Mouse (Mus musculus) liver, embryonic 13.5 days (tissue): Measurements from ENCODE around the gene Slc25a26. TPM values are rescaled to one million over a fixed set of nuclear protein-coding genes. Genes with fewer than 3 reads are reported as not detected.
"Not testable (repeated sequence)": the region's sequence is repeated elsewhere in the genome, so short reads cannot be mapped to it uniquely, and the experiment has no call there.

Experiments used
- ATAC-seq: fragments of 200-750 bp; cut with Nextera tagmentation; 2 replicates; pipeline ENCODE4 v1.8.0; 2017; ENCODE audit warnings: low read depth, mild to moderate bottlenecking, moderate number of reproducible peaks, moderate library complexity
- DNase-seq: peaks from one replicate; pipeline ENCODE4 v3.0.0; 2022
- H3K27ac ChIP-seq: fragments of 300-500 bp; sonication (generic); 2 replicates; pipeline ENCODE4 v1.5.1; 2015; ENCODE audit warnings: moderate library complexity, mild to moderate bottlenecking, inconsistent platforms
- H3K27me3 ChIP-seq: fragments of 300-500 bp; sonication (generic); 2 replicates; pipeline ENCODE4 v1.6.1; 2015; ENCODE audit warnings: mild to moderate bottlenecking, inconsistent platforms
- H3K36me3 ChIP-seq: fragments of 300-500 bp; sonication (generic); 2 replicates; pipeline ENCODE4 v1.6.1; 2015; ENCODE audit warnings: mild to moderate bottlenecking, inconsistent platforms
- H3K4me1 ChIP-seq: fragments of 300-500 bp; sonication (generic); replicated peaks from 2 replicates; pipeline ENCODE4 v1.6.1; 2015; ENCODE audit warnings: inconsistent platforms
- H3K4me2 ChIP-seq: fragments of 300-500 bp; sonication (generic); 2 replicates; pipeline ENCODE4 v1.6.1; 2015; ENCODE audit warnings: inconsistent platforms, mild to moderate bottlenecking, moderate library complexity
- H3K4me3 ChIP-seq: fragments of 300-500 bp; sonication (generic); replicated peaks from 2 replicates; pipeline ENCODE4 v1.5.1; 2015; ENCODE audit warnings: mild to moderate bottlenecking, inconsistent platforms
- H3K9ac ChIP-seq: fragments of 300-500 bp; sonication (generic); 2 replicates; pipeline ENCODE4 v1.6.1; 2015; ENCODE audit warnings: mild to moderate bottlenecking, inconsistent platforms
- H3K9me3 ChIP-seq: fragments of 300-500 bp; sonication (generic); replicated peaks from 2 replicates; pipeline ENCODE4 v1.6.1; 2016; ENCODE audit warnings: inconsistent platforms
- WGBS: fragments of 180-500 bp; shearing (Covaris S2); methylation state at CpG from one replicate; pipeline ENCODE4 v1.1.7; 2015; ENCODE audit not compliant: insufficient replicate concordance; 5-methylcytosine and 5-hydroxymethylcytosine counted together
- polyA plus RNA-seq: library from polyadenylated mRNA; unstranded; fragments of >200 nt; fragmentation: Nextera tagmentation; extraction: Ambion mirVana; gene quantifications from 2 replicates; pipeline ENCODE4 v1.2.1, GENCODE M21; 2015

The Slc25a26 gene
- polyA plus RNA-seq, 1 experiment from 2014 or later = 3.5 TPM

DNA sequence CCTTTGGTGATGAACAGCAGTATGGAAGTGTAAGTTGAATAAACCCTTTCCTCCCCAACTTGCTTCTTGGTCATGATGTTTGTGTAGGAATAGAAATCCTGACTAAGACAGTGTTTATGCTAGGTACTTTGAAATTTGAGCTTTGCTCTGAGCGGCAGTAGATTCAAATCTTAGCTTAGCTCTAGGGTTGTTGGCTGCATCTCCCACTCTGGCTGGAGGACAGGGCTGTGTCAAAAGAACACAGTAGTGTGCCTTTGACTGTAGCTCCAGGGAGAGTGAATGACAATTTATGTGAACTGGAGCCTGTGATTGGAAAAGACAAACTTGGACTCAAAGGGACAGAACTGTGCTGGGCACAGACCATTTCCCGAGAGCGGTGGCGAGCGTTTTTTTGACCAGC is 53.0 kb downstream of the Slc25a26 start:
- no peak for DNase-seq
- no peak for ATAC-seq
- WGBS = 85% methylated on average over 5 of the region's 5 CpGs

DNA sequence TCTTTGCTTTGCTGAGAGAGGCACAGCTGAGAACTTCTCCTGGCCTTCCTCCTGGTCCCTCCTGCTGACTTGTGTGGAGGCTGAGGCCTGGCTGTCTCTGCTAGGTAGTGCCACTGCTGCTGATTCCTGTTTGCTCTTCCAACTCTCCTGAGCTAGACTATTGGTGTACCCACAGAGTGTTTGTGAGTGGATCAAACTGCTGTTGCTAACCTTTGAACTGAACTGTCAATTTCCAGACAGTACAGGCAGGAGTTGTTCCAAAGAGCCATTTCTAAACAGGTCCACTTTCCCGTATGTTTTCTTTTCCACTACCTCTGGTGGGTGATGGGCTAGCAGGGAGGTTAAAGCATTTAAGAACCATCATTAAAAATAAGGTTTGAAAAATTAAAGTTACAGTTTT is 58.5 kb downstream of the Slc25a26 start:
- WGBS = 73% methylated on average over 1 of the region's 1 CpGs
- H3K9ac ChIP-seq, H3K27ac ChIP-seq, DNase-seq, H3K4me3 ChIP-seq, H3K4me2 ChIP-seq, H3K4me1 ChIP-seq, ATAC-seq, H3K9me3 ChIP-seq, H3K36me3 ChIP-seq, H3K27me3 ChIP-seq: not testable (repeated sequence)

More for the DNA sequence above, 53.0 kb downstream of the Slc25a26 start:
- no peak overlapping the region for H3K4me3 ChIP-seq
- H3K27me3 ChIP-seq = no peaks in the 10 kb centered on the region
- H3K36me3 ChIP-seq = no peaks in the 10 kb centered on the region
- H3K4me2 ChIP-seq = no peak overlapping the region
- no peak overlapping the region for H3K9ac ChIP-seq
- H3K9me3 ChIP-seq = no peaks in the 10 kb centered on the region
- no peaks in the 10 kb centered on the region for H3K4me1 ChIP-seq
- no peak overlapping the region for H3K27ac ChIP-seq

DNA sequence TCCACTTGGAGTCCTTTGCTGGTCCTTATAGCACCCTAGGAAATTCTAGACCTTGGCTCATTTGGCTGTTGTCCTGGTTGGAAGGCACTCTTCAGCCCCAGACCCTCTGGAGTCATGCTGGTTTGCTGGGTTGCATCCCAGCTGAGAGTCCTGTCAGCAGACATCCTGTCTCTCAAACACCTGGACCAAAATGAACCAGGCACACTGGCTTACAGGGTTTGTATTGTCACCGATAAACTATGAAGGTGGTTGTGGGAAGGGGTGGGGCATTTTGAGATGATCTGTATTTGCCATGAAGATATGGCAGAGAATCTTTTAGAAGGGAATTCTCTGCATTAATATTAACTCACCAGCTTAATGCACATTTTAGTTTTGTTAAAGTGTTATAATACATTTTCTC is 60.8 kb downstream of the Slc25a26 start:
- H3K9ac ChIP-seq = no peak overlapping the region
- 60% methylated on average over 1 of the region's 1 CpGs for WGBS
- no peak for ATAC-seq
- H3K4me2 ChIP-seq = no peak overlapping the region
- DNase-seq = no peak
- H3K9me3 ChIP-seq = no peaks in the 10 kb centered on the region
- no peak overlapping the region for H3K27ac ChIP-seq
- no peaks in the 10 kb centered on the region for H3K36me3 ChIP-seq
- no peak overlapping the region for H3K4me3 ChIP-seq
- no peaks in the 10 kb centered on the region for H3K27me3 ChIP-seq
- H3K4me1 ChIP-seq = no peaks in the 10 kb centered on the region

DNA sequence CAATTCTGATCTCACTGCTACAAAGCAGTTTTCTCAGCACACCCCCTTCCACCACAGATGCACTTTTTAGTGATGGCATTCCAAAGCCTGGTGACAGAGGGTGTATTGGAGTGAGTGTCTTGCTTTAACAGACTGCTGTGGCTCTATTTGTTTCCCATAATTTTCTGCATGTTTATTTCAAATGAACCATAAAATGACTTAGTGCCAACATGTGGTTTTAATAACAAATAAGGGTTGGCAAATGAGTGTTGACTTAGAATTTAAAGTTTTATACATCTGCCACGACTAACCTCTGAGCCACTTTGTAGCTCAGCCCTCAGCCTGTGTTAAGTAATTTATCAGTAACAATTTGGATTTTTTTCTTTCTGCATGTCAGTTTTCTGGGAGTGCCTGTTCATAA is 61.2 kb downstream of the Slc25a26 start:
- no peaks in the 10 kb centered on the region for H3K4me1 ChIP-seq
- H3K27ac ChIP-seq = no peak overlapping the region
- DNase-seq = no peak
- no peak for ATAC-seq
- H3K36me3 ChIP-seq = no peaks in the 10 kb centered on the region
- H3K9me3 ChIP-seq = no peaks in the 10 kb centered on the region
- no peak overlapping the region for H3K4me3 ChIP-seq
- no peak overlapping the region for H3K9ac ChIP-seq
- 60% methylated on average over 1 of the region's 1 CpGs for WGBS
- H3K4me2 ChIP-seq = no peak overlapping the region
- H3K27me3 ChIP-seq = no peaks in the 10 kb centered on the region

- H3K4me2 ChIP-seq = no peak overlapping the region
- no peaks in the 10 kb centered on the region for H3K4me1 ChIP-seq
- ATAC-seq = no peak
- no peak for DNase-seq
- no peaks in the 10 kb centered on the region for H3K9me3 ChIP-seq
- H3K9ac ChIP-seq = no peak overlapping the region
- no peaks in the 10 kb centered on the region for H3K36me3 ChIP-seq
- no peaks in the 10 kb centered on the region for H3K27me3 ChIP-seq
- H3K4me3 ChIP-seq = no peak overlapping the region
- 57% methylated on average over 8 of the region's 8 CpGs for WGBS
- H3K27ac ChIP-seq = no peak overlapping the region
These were observed 63.2 kb downstream of the Slc25a26 start for GRCm38 (mm10) chr6:94563203-94563940.

- Histone ChIP-seq H3K4me3 (no peak overlapping the region), H3K4me2 (no peak overlapping the region), H3K9ac (no peak overlapping the region), H3K9me3 (no peaks in the 10 kb centered on the region), H3K36me3 (no peaks in the 10 kb centered on the region), H3K4me1 (no peaks in the 10 kb centered on the region), H3K27me3 (no peaks in the 10 kb centered on the region), H3K27ac (no peak overlapping the region)
- DNase-seq = no peak
- ATAC-seq = no peak
- WGBS = 74% methylated on average over 2 of the region's 2 CpGs
These were observed 65.6 kb downstream of the Slc25a26 start for GRCm38 (mm10) chr6:94565766-94566165.

GRCm38 (mm10) chr6:94568040-94568439 is 67.9 kb downstream of the Slc25a26 start:
- Histone ChIP-seq H3K4me1 (no peaks in the 10 kb centered on the region), H3K4me3 (no peak overlapping the region), H3K27ac (no peak overlapping the region), H3K9ac (no peak overlapping the region), H3K27me3 (no peaks in the 10 kb centered on the region), H3K4me2 (no peak overlapping the region), H3K9me3 (no peaks in the 10 kb centered on the region), H3K36me3 (no peaks in the 10 kb centered on the region)
- 60% methylated on average over 2 of the region's 2 CpGs for WGBS
- no peak for DNase-seq
- no peak for ATAC-seq

- Histone ChIP-seq H3K27ac (no peak overlapping the region), H3K4me1 (no peaks in the 10 kb centered on the region), H3K4me3 (no peak overlapping the region), H3K9me3 (no peaks in the 10 kb centered on the region), H3K9ac (no peak overlapping the region), H3K4me2 (no peak overlapping the region), H3K27me3 (no peaks in the 10 kb centered on the region), H3K36me3 (no peaks in the 10 kb centered on the region)
- WGBS = 74% methylated on average over 9 of the region's 9 CpGs
- ATAC-seq = no peak
- no peak for DNase-seq
These were observed 75.5 kb downstream of the Slc25a26 start for GRCm38 (mm10) chr6:94575526-94576166.

DNA sequence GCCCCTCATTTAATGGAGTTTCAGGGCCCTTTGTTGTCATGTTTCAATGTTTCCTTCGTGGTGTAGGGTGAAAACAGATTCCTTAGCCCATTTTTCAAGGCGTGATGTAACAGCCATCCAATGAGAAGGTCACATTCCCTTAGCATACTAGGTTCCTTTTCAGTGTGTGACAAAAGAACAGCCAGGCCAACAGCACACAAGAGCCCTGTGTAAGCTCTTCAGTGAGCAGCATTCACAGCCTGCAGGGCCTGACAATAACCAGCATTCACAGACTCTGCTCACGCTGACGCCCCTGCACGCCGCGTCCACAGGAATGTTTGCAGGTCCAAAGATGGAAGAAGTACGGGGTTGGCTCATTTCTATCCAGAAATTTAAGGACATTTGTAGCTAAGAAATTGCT is 77.9 kb downstream of the Slc25a26 start:
- no peak overlapping the region for H3K27ac ChIP-seq
- no peaks in the 10 kb centered on the region for H3K36me3 ChIP-seq
- DNase-seq (no peak), ATAC-seq (no peak)
- no peaks in the 10 kb centered on the region for H3K27me3 ChIP-seq
- WGBS = 82% methylated on average over 8 of the region's 8 CpGs
- H3K4me3 ChIP-seq = no peak overlapping the region
- H3K4me2 ChIP-seq = no peak overlapping the region
- no peaks in the 10 kb centered on the region for H3K4me1 ChIP-seq
- H3K9ac ChIP-seq = no peak overlapping the region
- H3K9me3 ChIP-seq = no peaks in the 10 kb centered on the region

- no peaks in the 10 kb centered on the region for H3K36me3 ChIP-seq
These were observed 81.9 kb downstream of the Slc25a26 start for GRCm38 (mm10) chr6:94582055-94582454.

GRCm38 (mm10) chr6:94584147-94584695 is 84.1 kb downstream of the Slc25a26 start:
- H3K4me3 ChIP-seq = no peak overlapping the region
- no peaks in the 10 kb centered on the region for H3K4me1 ChIP-seq
- H3K36me3 ChIP-seq = no peaks in the 10 kb centered on the region
- DNase-seq (no peak), ATAC-seq (no peak)
- H3K9ac ChIP-seq = no peak overlapping the region
- WGBS = 79% methylated on average over 9 of the region's 9 CpGs
- no peak overlapping the region for H3K4me2 ChIP-seq
- no peaks in the 10 kb centered on the region for H3K9me3 ChIP-seq
- H3K27me3 ChIP-seq = no peaks in the 10 kb centered on the region
- H3K27ac ChIP-seq = no peak overlapping the region

More at GRCm38 (mm10) chr6:94582055-94582454, 81.9 kb downstream of the Slc25a26 start:
- Histone ChIP-seq H3K4me2 (no peak overlapping the region), H3K27ac (no peak overlapping the region), H3K9me3 (no peaks in the 10 kb centered on the region), H3K4me3 (no peak overlapping the region), H3K27me3 (no peaks in the 10 kb centered on the region), H3K9ac (no peak overlapping the region), H3K4me1 (no peaks in the 10 kb centered on the region)
- WGBS = 62% methylated on average over 9 of the region's 9 CpGs
- DNase-seq (no peak), ATAC-seq (no peak)

DNA sequence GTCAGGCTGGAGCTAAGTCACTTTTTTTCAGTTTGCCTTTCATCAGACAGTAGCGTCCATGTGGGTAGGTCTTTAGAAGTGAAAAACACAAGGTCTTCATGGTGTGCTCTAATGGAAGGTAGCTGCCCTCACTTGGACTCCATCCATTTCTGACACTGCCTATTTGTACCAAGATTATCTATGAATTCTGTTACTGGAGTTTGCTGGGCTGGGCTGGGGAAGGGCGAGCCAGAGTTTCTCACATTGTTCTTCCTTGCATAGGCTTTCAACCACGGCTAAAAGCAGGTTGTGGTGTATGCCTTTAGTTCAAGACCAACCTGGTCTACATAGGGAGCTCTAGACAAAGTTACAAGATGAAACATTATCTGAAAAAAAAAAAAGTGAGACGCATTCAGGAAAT is 84.8 kb downstream of the Slc25a26 start:
- no peaks in the 10 kb centered on the region for H3K27me3 ChIP-seq
- DNase-seq = no peak
- H3K4me1 ChIP-seq = no peaks in the 10 kb centered on the region
- H3K9ac ChIP-seq = no peak overlapping the region
- H3K4me2 ChIP-seq = no peak overlapping the region
- WGBS = 64% methylated on average over 4 of the region's 4 CpGs
- no peak overlapping the region for H3K4me3 ChIP-seq
- H3K36me3 ChIP-seq = no peaks in the 10 kb centered on the region
- H3K27ac ChIP-seq = no peak overlapping the region
- H3K9me3 ChIP-seq = no peaks in the 10 kb centered on the region
- no peak for ATAC-seq
